Mouse (Mus musculus): ENCODE measurements around the gene Ccr1. TPM values are rescaled to one million over a fixed set of nuclear protein-coding genes. Genes with fewer than 3 reads are reported as not detected.
"Not testable (repeated sequence)": the region's sequence is repeated elsewhere in the genome, so short reads cannot be mapped to it uniquely, and the experiment has no call there.

Gene Ccr1
- total and polyA plus RNA-seq, 3 experiments = 0.07 TPM; not detected in 2

DNA sequence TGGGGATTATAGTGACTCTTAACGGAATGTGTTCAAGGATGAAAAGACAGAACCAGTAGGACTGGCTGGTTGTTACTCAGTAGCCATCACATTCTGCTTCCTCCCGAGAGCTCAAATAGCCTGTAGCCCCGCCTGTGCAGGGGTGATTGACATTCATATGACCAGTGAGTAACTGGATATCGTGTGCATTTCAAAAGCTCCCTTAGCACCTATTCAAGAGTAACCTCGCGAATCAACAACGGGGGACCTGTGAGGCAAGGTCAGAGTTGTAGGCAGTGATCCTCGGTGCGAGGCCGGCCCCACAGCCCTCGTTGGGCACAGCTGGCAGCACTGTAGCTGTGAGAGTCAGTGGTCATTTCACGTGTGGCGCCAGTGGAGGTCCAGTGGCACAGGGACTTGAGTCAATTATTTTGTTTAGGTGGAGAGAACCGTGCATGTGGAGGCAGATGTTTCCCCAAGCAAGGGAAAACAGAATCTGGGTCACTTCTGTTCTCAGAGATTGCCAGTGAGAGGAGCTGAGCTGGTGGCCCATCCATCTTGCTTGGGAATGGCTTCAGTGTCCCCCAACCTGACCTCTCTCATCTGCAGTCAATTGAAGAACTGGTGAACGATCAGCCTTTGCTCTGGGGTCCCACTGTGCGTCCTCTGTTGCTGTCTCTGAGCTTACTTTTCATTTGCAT is 41.1 kb downstream of the Ccr1 start:
- TF ChIP-seq TCF12 (IDR thresholded peaks at IDR 0.05; ENCODE audit: low read depth, low read length) (no peak), MAZ (IDR thresholded peaks at IDR 0.05; ENCODE audit: low read depth, low read length) (no peak), MYC (IDR thresholded peaks at IDR 0.05; ENCODE audit: low read depth, low read length) (no peak), ELF1 (IDR thresholded peaks at IDR 0.05; ENCODE audit: low read depth, low read length) (no peak), TAL1 (IDR thresholded peaks at IDR 0.05; ENCODE audit: low read length) (no peak), GATA1 (IDR thresholded peaks at IDR 0.05; ENCODE audit: low read depth, low read length) (no peak), MYB (IDR thresholded peaks at IDR 0.05; ENCODE audit: low read depth, low read length) (no peak), MXI1 (IDR thresholded peaks at IDR 0.05; ENCODE audit: low read depth, low read length) (no peak), CHD1 (IDR thresholded peaks at IDR 0.05; ENCODE audit: low read depth, low read length) (no peak), CTCF (IDR thresholded peaks at IDR 0.05 in 2 of 3, conservative IDR thresholded peaks at IDR 0.05 in 1 of 3; ENCODE audit: control insufficient read depth in 1 of 3, insufficient read depth in 1 of 3, low read depth in 2 of 3, low read length in 3 of 3, poor library complexity in 1 of 3, severe bottlenecking in 1 of 3) (no peak), SMC3 (IDR thresholded peaks at IDR 0.05; ENCODE audit: low read depth, low read length) (no peak), NELFE (IDR thresholded peaks at IDR 0.05; ENCODE audit: low read depth, low read length) (no peak)
- peak overlapping the region; percentile 24 for H3K9ac ChIP-seq (ENCODE audit: control insufficient read depth, low read depth, low read length, poor library complexity, severe bottlenecking)
- H3K36me3 ChIP-seq (ENCODE audit: control insufficient read depth in 1 of 2, insufficient read depth in 2 of 2, low read length in 2 of 2) = peaks cover 0 to 42% of the 10 kb centered on the region in 2 experiments; a peak in 2 of 4 replicates
- H3K9me3 ChIP-seq (replicated peaks; ENCODE audit: insufficient read depth, low read length) = no peaks in the 10 kb centered on the region
- DNase-seq (ENCODE audit: low read depth, low spot score) = no peak
- no peaks in the 10 kb centered on the region for H3K27me3 ChIP-seq (ENCODE audit: control insufficient read depth in 1 of 2, insufficient read depth in 2 of 2, low read length in 2 of 2)
- peak overlapping the region; percentile 22 to 25 for H3K4me3 ChIP-seq (ENCODE audit: control insufficient read depth in 1 of 2, insufficient read depth in 1 of 2, low read depth in 2 of 2, low read length in 2 of 2)
- no peaks in the 10 kb centered on the region for H3K79me2 ChIP-seq (ENCODE audit: control insufficient read depth, insufficient read depth, low read length, poor library complexity)
- peaks cover 38 to 51% of the 10 kb centered on the region in 2 experiments for H3K4me1 ChIP-seq (ENCODE audit: control insufficient read depth in 1 of 2, insufficient read depth in 2 of 2, low read length in 2 of 2)
- H3K27ac ChIP-seq (ENCODE audit: control insufficient read depth, low read depth, low read length) = peak overlapping the region; percentile 57; the same call in 1 of the 2 replicates

DNA sequence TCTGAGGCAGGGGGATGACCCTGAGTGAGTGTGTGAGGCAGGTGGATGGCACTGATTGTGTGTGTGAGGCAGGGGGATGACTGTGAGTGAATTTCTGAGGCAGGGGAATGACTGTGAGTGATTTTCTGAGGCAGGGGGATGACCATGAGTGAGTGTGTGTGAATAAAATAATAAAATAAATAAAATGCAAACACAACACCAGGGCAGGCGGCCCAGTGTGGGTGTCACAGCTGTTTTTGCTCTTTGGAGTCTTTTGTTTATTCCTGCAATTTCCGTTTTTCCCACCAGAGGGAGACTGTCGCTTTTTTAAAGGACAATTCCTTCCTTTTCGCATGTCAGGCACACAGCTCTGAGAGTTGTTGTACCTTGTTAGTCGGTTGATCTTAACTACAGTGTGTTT is 42.5 kb downstream of the Ccr1 start:
- H3K9me3 ChIP-seq (replicated peaks; ENCODE audit: insufficient read depth, low read length); H3K27me3 ChIP-seq (ENCODE audit: control insufficient read depth in 1 of 2, insufficient read depth in 2 of 2, low read length in 2 of 2); H3K79me2 ChIP-seq (ENCODE audit: control insufficient read depth, insufficient read depth, low read length, poor library complexity); H3K4me3 ChIP-seq (ENCODE audit: control insufficient read depth in 1 of 2, insufficient read depth in 1 of 2, low read depth in 2 of 2, low read length in 2 of 2); H3K9ac ChIP-seq (ENCODE audit: control insufficient read depth, low read depth, low read length, poor library complexity, severe bottlenecking); H3K27ac ChIP-seq (ENCODE audit: control insufficient read depth, low read depth, low read length): not testable (repeated sequence)
- Histone ChIP-seq H3K36me3 (ENCODE audit: control insufficient read depth in 1 of 2, insufficient read depth in 2 of 2, low read length in 2 of 2) (peaks cover 0 to 30% of the 10 kb centered on the region in 2 experiments; a peak in 2 of 4 replicates), H3K4me1 (ENCODE audit: control insufficient read depth in 1 of 2, insufficient read depth in 2 of 2, low read length in 2 of 2) (peaks cover 29 to 40% of the 10 kb centered on the region in 2 experiments)
- DNase-seq (ENCODE audit: low read depth, low spot score) = peak; percentile 82

DNA sequence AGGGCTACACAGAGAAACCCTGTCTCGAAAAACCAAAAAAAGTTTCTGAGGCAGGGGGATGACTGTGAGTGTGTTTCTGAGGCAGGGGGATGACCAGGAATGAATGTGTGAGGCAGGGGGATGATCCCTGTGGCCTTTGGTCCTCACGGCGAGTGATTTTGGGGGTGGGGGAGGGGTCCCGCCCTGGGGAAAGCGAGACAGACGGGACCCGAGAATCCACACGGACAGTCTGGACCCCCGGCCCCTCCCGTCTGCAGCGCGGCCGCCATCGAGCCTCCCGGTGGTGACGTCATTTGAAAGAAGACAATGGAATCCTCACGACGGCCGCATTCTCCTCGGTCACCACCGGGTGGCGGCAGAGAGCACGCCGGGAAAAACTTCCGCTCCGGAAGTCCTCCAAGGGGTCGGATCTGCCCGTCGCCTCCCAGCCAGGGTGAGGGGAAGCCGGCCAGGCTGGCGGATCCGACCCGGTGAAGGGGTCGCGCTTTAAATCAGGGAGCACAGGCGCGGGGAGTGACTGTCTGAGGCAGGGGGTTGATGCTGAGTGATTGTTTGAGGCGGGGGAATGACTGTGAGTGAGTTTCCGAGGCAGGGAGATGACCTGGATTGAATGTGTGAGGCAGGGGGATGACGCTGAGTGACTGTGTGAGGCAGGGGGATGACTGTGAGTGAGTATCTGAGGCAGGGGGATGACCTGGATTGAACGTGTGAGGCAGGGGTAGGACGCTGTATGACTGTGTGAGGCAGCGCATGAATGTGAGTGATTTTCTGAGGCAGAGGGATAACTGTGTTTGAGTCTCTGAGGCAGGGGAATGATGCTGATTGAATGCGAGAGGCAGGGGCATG is 43.2 kb downstream of the Ccr1 start:
- H3K36me3 ChIP-seq (ENCODE audit: control insufficient read depth in 1 of 2, insufficient read depth in 2 of 2, low read length in 2 of 2) = peaks cover 0 to 23% of the 10 kb centered on the region in 2 experiments; a peak in 2 of 4 replicates
- no peaks in the 10 kb centered on the region for H3K27me3 ChIP-seq (ENCODE audit: control insufficient read depth in 1 of 2, insufficient read depth in 2 of 2, low read length in 2 of 2)
- H3K4me1 ChIP-seq (ENCODE audit: control insufficient read depth in 1 of 2, insufficient read depth in 2 of 2, low read length in 2 of 2) = peaks cover 22 to 33% of the 10 kb centered on the region in 2 experiments
- no peak for TF ChIP-seq BHLHE40 (IDR thresholded peaks at IDR 0.05; ENCODE audit: borderline replicate concordance, low read depth, low read length)
- no peak for TF ChIP-seq SIN3A (IDR thresholded peaks at IDR 0.05; ENCODE audit: low read length)
- no peak for TF ChIP-seq USF1 (IDR thresholded peaks at IDR 0.05; ENCODE audit: low read depth, low read length)
- TF ChIP-seq POLR2AphosphoS2 (IDR thresholded peaks at IDR 0.05; ENCODE audit: low read length) = no peak
- TF ChIP-seq ZMIZ1 (IDR thresholded peaks at IDR 0.05; ENCODE audit: low read depth, low read length) = no peak
- TF ChIP-seq KAT2A (conservative IDR thresholded peaks at IDR 0.05; ENCODE audit: low read depth, low read length) = no peak
- no peak for TF ChIP-seq ZKSCAN1 (IDR thresholded peaks at IDR 0.05; ENCODE audit: low read depth, low read length)
- TF ChIP-seq TAL1 (IDR thresholded peaks at IDR 0.05; ENCODE audit: low read length) = no peak
- no peak for TF ChIP-seq GATA1 (IDR thresholded peaks at IDR 0.05; ENCODE audit: low read depth, low read length)
- peak; percentile 89 for DNase-seq (ENCODE audit: low read depth, low spot score)
- peak overlapping the region; percentile 63 for H3K9ac ChIP-seq (ENCODE audit: control insufficient read depth, low read depth, low read length, poor library complexity, severe bottlenecking)
- no peaks in the 10 kb centered on the region for H3K9me3 ChIP-seq (replicated peaks; ENCODE audit: insufficient read depth, low read length)
- H3K79me2 ChIP-seq (ENCODE audit: control insufficient read depth, insufficient read depth, low read length, poor library complexity) = no peaks in the 10 kb centered on the region
- peak overlapping the region; percentile 15 to 47; a peak in 3 of 4 replicates for H3K4me3 ChIP-seq (ENCODE audit: control insufficient read depth in 1 of 2, insufficient read depth in 1 of 2, low read depth in 2 of 2, low read length in 2 of 2)
- peak overlapping the region; percentile 12; the same call in 1 of the 2 replicates for H3K27ac ChIP-seq (ENCODE audit: control insufficient read depth, low read depth, low read length)

Measured in MEL (cell line).